Mouse (Mus musculus) adrenal gland, postnatal 4 days (tissue): ENCODE measurements at regions not wholly inside any gene's neighbourhood (a gene's known extent, or its start where the extent isn't known, plus 50 kb on each side); places are given as distances from the start of the nearest gene placed in this dataset.
A peak's percentile ranks its signal among the peaks of the same experiment; 100 is the strongest.

Source experiments
- DNase-seq, 2 experiments: peaks; one replicate each; pipeline ENCODE4 v3.0.0; 2021 to 2022; ENCODE audit warnings: low spot score in 2 of 2, mixed read lengths in 2 of 2

GRCm38 (mm10) chr2:170258367-170258766 lies 110.5 kb upstream of the Zfp217 start:
- DNase-seq: no peak

GRCm38 (mm10) chr2:170257671-170258235 lies 109.8 kb upstream of the Zfp217 start:
- DNase-seq: no peak

- no peak for DNase-seq
Observed at GRCm38 (mm10) chr2:170255997-170256396, 108.1 kb upstream of the Zfp217 start.

- no peak for DNase-seq
Observed at GRCm38 (mm10) chr2:170255533-170255932, 107.6 kb upstream of the Zfp217 start.

GRCm38 (mm10) chr2:170253681-170254440 lies 106.0 kb upstream of the Zfp217 start:
- no peak for DNase-seq

GRCm38 (mm10) chr2:170252255-170253034 lies 104.5 kb upstream of the Zfp217 start:
- no peak for DNase-seq

GRCm38 (mm10) chr2:170250680-170251079 lies 102.8 kb upstream of the Zfp217 start:
- DNase-seq: no peak

GRCm38 (mm10) chr2:170247702-170248445 lies 100.0 kb upstream of the Zfp217 start:
- DNase-seq: no peak

- DNase-seq: no peak
Observed at GRCm38 (mm10) chr2:170245637-170246341, 97.9 kb upstream of the Zfp217 start.

- DNase-seq: no peak
Observed at GRCm38 (mm10) chr2:170244108-170244507, 96.2 kb upstream of the Zfp217 start.

GRCm38 (mm10) chr2:170237959-170238358 lies 90.1 kb upstream of the Zfp217 start:
- DNase-seq: no peak

GRCm38 (mm10) chr2:170233426-170233825 lies 85.5 kb upstream of the Zfp217 start:
- no peak for DNase-seq

GRCm38 (mm10) chr2:170229461-170230080 lies 81.7 kb upstream of the Zfp217 start:
- no peak for DNase-seq

GRCm38 (mm10) chr2:170228318-170228994 lies 80.6 kb upstream of the Zfp217 start:
- no peak for DNase-seq

- no peak for DNase-seq
Observed at GRCm38 (mm10) chr2:170223872-170224271, 76.0 kb upstream of the Zfp217 start.

- no peak for DNase-seq
Observed at GRCm38 (mm10) chr2:170222819-170223218, 74.9 kb upstream of the Zfp217 start.

GRCm38 (mm10) chr2:170221994-170222535 lies 74.2 kb upstream of the Zfp217 start:
- DNase-seq: no peak

- DNase-seq: peak in 1 of 2 experiments; percentile 37
Observed at GRCm38 (mm10) chr2:170220871-170221369, 73.0 kb upstream of the Zfp217 start.

GRCm38 (mm10) chr2:170220443-170220842 lies 72.5 kb upstream of the Zfp217 start:
- no peak for DNase-seq
